Mouse (Mus musculus): ENCODE results near the gene Hmgb3. TPM values are rescaled to one million over a fixed set of nuclear protein-coding genes. Genes with fewer than 3 reads are reported as not detected.

Hmgb3 gene
- polyA plus RNA-seq, 1 experiment, result 25.9 TPM

GRCm38 (mm10) chrX:71560796-71561195, 5.1 kb downstream of the Hmgb3 start:
- Histone ChIP-seq H3K27me3 (ENCODE audit: control insufficient read depth, insufficient read depth, insufficient read length) (no peaks in the 10 kb centered on the region), H3K36me3 (ENCODE audit: control insufficient read depth, insufficient read depth) (no peaks in the 10 kb centered on the region), H3K79me2 (ENCODE audit: control insufficient read depth, insufficient read depth) (no peaks in the 10 kb centered on the region), H3K4me2 (ENCODE audit: low read depth) (no peak overlapping the region), H3K4me3 (no peak overlapping the region), H3ac (ENCODE audit: control insufficient read depth, insufficient read length) (no peak overlapping the region)
- TF ChIP-seq POLR2AphosphoS2 (IDR thresholded peaks at IDR 0.05; ENCODE audit: insufficient read length, low read depth), result no peak
- TF ChIP-seq MAX (IDR thresholded peaks at IDR 0.05; ENCODE audit: low read depth), result no peak
- no peak for TF ChIP-seq CEBPB (IDR thresholded peaks at IDR 0.05; ENCODE audit: insufficient read depth, poor library complexity, severe bottlenecking)
- TF ChIP-seq E2F4 (IDR thresholded peaks at IDR 0.05; ENCODE audit: insufficient read depth), result no peak
- no peak for TF ChIP-seq REST (IDR thresholded peaks at IDR 0.05; ENCODE audit: insufficient read depth, insufficient read length)
- TF ChIP-seq TCF12 (IDR thresholded peaks at IDR 0.05; ENCODE audit: insufficient read depth, poor library complexity, severe bottlenecking), result no peak
- TF ChIP-seq SRF (IDR thresholded peaks at IDR 0.05; ENCODE audit: control insufficient read depth, insufficient read length, low read depth), result no peak
- no peak for TF ChIP-seq MYOG (IDR thresholded peaks at IDR 0.05; ENCODE audit: control insufficient read depth in 1 of 3, insufficient read depth in 1 of 3, insufficient read length in 2 of 3, low read depth in 2 of 3)
- TF ChIP-seq POLR2A (IDR thresholded peaks at IDR 0.05; ENCODE audit: insufficient read length, low read depth), result no peak
- TF ChIP-seq TCF3 (IDR thresholded peaks at IDR 0.05; ENCODE audit: insufficient read length, low read depth), result no peak
- no peak for TF ChIP-seq USF1 (IDR thresholded peaks at IDR 0.05; ENCODE audit: low read depth)
- no peak for TF ChIP-seq MYOD1 (IDR thresholded peaks at IDR 0.05; ENCODE audit: control insufficient read depth in 1 of 3, insufficient read length in 2 of 3, low read depth in 2 of 3)

- no peaks in the 10 kb centered on the region for H3K27me3 ChIP-seq (ENCODE audit: control insufficient read depth, insufficient read depth, insufficient read length)
- no peak for TF ChIP-seq MYOD1 (IDR thresholded peaks at IDR 0.05; ENCODE audit: control insufficient read depth in 1 of 3, insufficient read length in 2 of 3, low read depth in 2 of 3)
- no peak for TF ChIP-seq POLR2A (IDR thresholded peaks at IDR 0.05; ENCODE audit: insufficient read length, low read depth)
- TF ChIP-seq SRF (IDR thresholded peaks at IDR 0.05; ENCODE audit: control insufficient read depth, insufficient read length, low read depth), result no peak
- TF ChIP-seq E2F4 (IDR thresholded peaks at IDR 0.05; ENCODE audit: insufficient read depth), result no peak
- no peak for TF ChIP-seq POLR2AphosphoS2 (IDR thresholded peaks at IDR 0.05; ENCODE audit: insufficient read length, low read depth)
- no peak for TF ChIP-seq TCF12 (IDR thresholded peaks at IDR 0.05; ENCODE audit: insufficient read depth, poor library complexity, severe bottlenecking)
- TF ChIP-seq MAX (IDR thresholded peaks at IDR 0.05; ENCODE audit: low read depth), result no peak
- TF ChIP-seq CEBPB (IDR thresholded peaks at IDR 0.05; ENCODE audit: insufficient read depth, poor library complexity, severe bottlenecking), result no peak
- TF ChIP-seq REST (IDR thresholded peaks at IDR 0.05; ENCODE audit: insufficient read depth, insufficient read length), result no peak
- no peak for TF ChIP-seq USF1 (IDR thresholded peaks at IDR 0.05; ENCODE audit: low read depth)
- no peak for TF ChIP-seq TCF3 (IDR thresholded peaks at IDR 0.05; ENCODE audit: insufficient read length, low read depth)
- no peaks in the 10 kb centered on the region for H3K36me3 ChIP-seq (ENCODE audit: control insufficient read depth, insufficient read depth)
- no peak overlapping the region for H3K4me2 ChIP-seq (ENCODE audit: low read depth)
- no peak overlapping the region for H3ac ChIP-seq (ENCODE audit: control insufficient read depth, insufficient read length)
- H3K79me2 ChIP-seq (ENCODE audit: control insufficient read depth, insufficient read depth), result no peaks in the 10 kb centered on the region
- H3K4me3 ChIP-seq, result no peak overlapping the region
Measured at GRCm38 (mm10) chrX:71573132-71573900, 17.6 kb downstream of the Hmgb3 start.

- Histone ChIP-seq H3ac (ENCODE audit: control insufficient read depth, insufficient read length) (no peak overlapping the region), H3K4me3 (no peak overlapping the region), H3K36me3 (ENCODE audit: control insufficient read depth, insufficient read depth) (no peaks in the 10 kb centered on the region), H3K79me2 (ENCODE audit: control insufficient read depth, insufficient read depth) (no peaks in the 10 kb centered on the region), H3K4me2 (ENCODE audit: low read depth) (no peak overlapping the region), H3K27me3 (ENCODE audit: control insufficient read depth, insufficient read depth, insufficient read length) (no peaks in the 10 kb centered on the region)
- no peak for TF ChIP-seq SRF (IDR thresholded peaks at IDR 0.05; ENCODE audit: control insufficient read depth, insufficient read length, low read depth)
- TF ChIP-seq REST (IDR thresholded peaks at IDR 0.05; ENCODE audit: insufficient read depth, insufficient read length), result no peak
Measured at GRCm38 (mm10) chrX:71575550-71575949, 19.8 kb downstream of the Hmgb3 start.

GRCm38 (mm10) chrX:71589181-71589580, 33.5 kb downstream of the Hmgb3 start:
- no peaks in the 10 kb centered on the region for H3K36me3 ChIP-seq (ENCODE audit: control insufficient read depth, insufficient read depth)
- H3ac ChIP-seq (ENCODE audit: control insufficient read depth, insufficient read length), result no peak overlapping the region
- H3K4me2 ChIP-seq (ENCODE audit: low read depth), result no peak overlapping the region
- no peaks in the 10 kb centered on the region for H3K79me2 ChIP-seq (ENCODE audit: control insufficient read depth, insufficient read depth)
- no peaks in the 10 kb centered on the region for H3K27me3 ChIP-seq (ENCODE audit: control insufficient read depth, insufficient read depth, insufficient read length)
- no peak overlapping the region for H3K4me3 ChIP-seq
- TF ChIP-seq MYOG (IDR thresholded peaks at IDR 0.05; ENCODE audit: control insufficient read depth in 1 of 3, insufficient read depth in 1 of 3, insufficient read length in 2 of 3, low read depth in 2 of 3) (no peak), CEBPB (IDR thresholded peaks at IDR 0.05; ENCODE audit: insufficient read depth, poor library complexity, severe bottlenecking) (no peak), POLR2AphosphoS2 (IDR thresholded peaks at IDR 0.05; ENCODE audit: insufficient read length, low read depth) (no peak), E2F4 (IDR thresholded peaks at IDR 0.05; ENCODE audit: insufficient read depth) (no peak), POLR2A (IDR thresholded peaks at IDR 0.05; ENCODE audit: insufficient read length, low read depth) (no peak), TCF3 (IDR thresholded peaks at IDR 0.05; ENCODE audit: insufficient read length, low read depth) (no peak), SRF (IDR thresholded peaks at IDR 0.05; ENCODE audit: control insufficient read depth, insufficient read length, low read depth) (no peak), REST (IDR thresholded peaks at IDR 0.05; ENCODE audit: insufficient read depth, insufficient read length) (no peak), TCF12 (IDR thresholded peaks at IDR 0.05; ENCODE audit: insufficient read depth, poor library complexity, severe bottlenecking) (no peak)

GRCm38 (mm10) chrX:71601052-71601611, 45.4 kb downstream of the Hmgb3 start:
- Histone ChIP-seq H3K4me3 (no peak overlapping the region), H3ac (ENCODE audit: control insufficient read depth, insufficient read length) (no peak overlapping the region), H3K79me2 (ENCODE audit: control insufficient read depth, insufficient read depth) (no peaks in the 10 kb centered on the region), H3K4me2 (ENCODE audit: low read depth) (peak overlapping the region; percentile 42), H3K36me3 (ENCODE audit: control insufficient read depth, insufficient read depth) (no peaks in the 10 kb centered on the region), H3K27me3 (ENCODE audit: control insufficient read depth, insufficient read depth, insufficient read length) (no peaks in the 10 kb centered on the region)
- TF ChIP-seq E2F4 (IDR thresholded peaks at IDR 0.05; ENCODE audit: insufficient read depth), result no peak

Other genes with a start within 250 kb of the Hmgb3 start
- gene Mtmr1, start 191.2 kb upstream of the Hmgb3 start, polyA plus RNA-seq (2012; fragmentation: generic; extraction: Trizol), result 7.7 TPM
- 44.6 TPM for gene Cd99l2, start 63.1 kb upstream of the Hmgb3 start, polyA plus RNA-seq (2012; fragmentation: generic; extraction: Trizol)
- gene Gpr50, start 107.7 kb downstream of the Hmgb3 start, polyA plus RNA-seq (2012; fragmentation: generic; extraction: Trizol), result not detected